Mouse (Mus musculus): Measurements from ENCODE around the gene Rif1.
A peak's percentile ranks its signal among the peaks of the same experiment; 100 is the strongest.

The Rif1 gene

DNA sequence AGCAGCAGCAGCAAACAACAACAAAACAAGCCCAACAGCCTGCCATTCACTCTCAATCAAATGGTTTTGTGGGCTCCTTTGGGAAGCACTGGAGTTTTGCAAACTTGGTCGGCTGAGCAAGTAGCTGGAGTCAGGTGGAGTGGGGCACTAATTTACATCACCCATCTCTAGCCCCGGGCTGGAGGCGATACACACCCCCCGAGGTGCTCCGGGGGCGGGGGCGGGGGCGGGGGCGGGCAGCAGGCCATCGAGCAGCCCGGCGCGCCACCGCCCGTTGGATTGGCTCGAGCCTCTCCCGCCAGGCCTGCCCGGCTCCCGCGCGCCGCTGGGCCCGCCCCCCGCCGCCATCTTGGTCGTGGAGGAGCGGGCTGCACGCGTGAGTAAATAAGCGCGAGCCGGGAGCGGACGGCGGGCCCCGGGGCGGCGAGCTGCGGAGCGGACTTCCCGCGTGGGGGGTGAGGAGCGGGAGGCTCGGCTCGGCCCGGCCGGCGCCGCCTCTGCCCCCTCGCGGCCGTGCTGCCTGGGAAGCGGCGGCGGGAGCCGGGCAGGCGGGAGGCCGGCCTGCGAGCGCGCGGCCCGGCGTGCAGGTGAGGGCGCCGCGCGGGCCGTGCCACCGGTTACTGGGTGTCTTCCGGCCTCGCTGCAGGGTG lies at the start of gene Rif1:
TSS of gene Rif1 (plus strand) at position 342 of the 650 bp plus-strand sequence.
- peak; percentile 74 for DNase-seq (ENCODE audit: low spot score)

DNA sequence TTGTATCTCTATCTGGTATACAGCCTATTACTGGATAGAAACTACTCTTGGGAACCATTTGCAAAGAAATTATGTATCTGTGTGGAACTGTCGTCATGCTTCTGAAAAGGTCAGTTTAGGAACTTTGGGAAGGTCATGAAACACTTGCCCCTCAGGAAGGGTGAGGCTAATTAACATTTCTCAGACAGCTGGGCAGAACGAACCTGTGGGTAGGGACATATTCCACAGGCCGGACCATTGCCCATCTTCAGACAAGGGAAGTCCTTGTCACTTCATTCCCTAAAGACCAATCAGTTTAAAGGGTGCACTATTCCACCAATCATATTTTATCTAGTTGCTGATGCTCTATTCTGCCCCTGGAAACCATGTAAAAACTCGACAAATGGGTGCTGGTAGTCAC lies 45.6 kb upstream of the Rif1 start:
- DNase-seq (ENCODE audit: low spot score), result no peak

DNA sequence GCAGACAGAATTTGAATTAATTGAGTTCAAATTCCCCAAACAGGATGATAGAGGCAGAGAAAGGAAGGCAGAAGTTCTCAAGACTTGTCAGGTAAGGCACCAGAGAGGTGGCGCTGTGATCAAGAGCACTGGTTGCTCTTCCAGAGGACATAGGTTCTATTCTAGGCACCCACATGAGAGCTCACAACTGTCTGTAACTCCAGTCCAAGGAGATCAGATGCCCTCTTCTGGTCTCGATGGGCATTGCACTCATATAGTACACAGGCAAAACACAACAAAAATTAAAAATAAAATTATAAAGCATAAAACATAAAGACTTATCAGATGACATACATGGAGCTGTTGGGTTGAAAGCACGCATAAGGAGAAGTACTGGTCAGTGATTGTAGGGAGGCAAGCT lies 43.2 kb upstream of the Rif1 start:
- DNase-seq (ENCODE audit: low spot score), result no peak

DNA sequence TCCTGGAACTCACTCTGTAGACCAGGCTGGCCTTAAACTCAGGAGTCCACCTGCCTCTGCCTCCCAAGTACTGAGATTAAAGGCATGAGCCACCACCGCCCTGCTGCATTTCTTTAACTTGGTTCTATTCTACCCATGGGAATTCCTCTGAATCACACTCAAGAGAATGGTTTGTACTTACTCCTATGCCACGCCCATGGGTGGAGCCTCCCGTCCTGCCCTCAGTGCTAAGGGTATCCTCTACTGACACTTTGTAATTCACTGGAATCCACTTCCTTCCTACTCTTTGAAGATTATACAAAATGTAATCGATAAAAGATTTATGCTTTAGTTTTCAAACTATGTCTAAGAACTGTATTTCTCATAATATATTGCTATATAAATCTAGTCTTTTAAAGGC lies 41.1 kb upstream of the Rif1 start:
- DNase-seq (ENCODE audit: low spot score), result no peak

DNA sequence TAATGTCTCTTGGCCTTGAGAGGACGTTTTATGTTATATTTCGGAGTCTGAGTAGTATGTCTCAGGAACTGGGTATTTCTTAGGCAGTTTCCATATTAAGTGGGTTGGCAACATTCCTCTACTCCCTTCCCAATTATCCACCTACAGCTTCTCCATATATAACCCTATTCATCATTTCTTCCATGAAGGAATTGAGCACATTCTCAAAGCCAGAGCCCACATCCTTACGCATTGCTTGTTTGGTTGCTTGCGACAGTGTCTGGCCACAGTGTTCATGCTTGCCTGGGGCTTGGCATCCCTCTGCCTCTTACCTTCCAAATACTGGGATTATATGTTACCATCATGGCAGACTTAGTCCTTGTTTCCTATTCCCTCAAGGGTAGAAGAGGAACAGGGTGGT lies 38.0 kb upstream of the Rif1 start:
- DNase-seq (ENCODE audit: low spot score), result no peak

DNA sequence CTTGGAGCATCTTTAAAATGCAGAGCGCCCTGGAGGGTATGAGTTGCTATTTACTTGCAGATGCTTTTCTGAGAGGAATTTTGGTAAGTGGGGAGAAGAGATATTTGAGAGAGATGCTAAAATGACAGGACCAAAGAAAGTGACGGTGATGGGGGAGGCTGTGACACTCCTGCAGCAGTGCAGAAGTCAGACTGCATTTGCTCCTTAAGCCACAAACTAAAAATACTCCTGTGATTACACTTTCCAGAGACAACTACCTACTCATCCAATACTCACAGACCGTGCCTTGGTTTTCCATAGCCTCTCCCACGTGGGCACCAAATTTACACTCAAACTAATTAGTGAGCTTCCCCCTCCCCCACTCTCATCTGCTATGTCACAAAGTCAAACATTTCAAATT lies 37.5 kb upstream of the Rif1 start:
- no peak for DNase-seq (ENCODE audit: low spot score)

DNA sequence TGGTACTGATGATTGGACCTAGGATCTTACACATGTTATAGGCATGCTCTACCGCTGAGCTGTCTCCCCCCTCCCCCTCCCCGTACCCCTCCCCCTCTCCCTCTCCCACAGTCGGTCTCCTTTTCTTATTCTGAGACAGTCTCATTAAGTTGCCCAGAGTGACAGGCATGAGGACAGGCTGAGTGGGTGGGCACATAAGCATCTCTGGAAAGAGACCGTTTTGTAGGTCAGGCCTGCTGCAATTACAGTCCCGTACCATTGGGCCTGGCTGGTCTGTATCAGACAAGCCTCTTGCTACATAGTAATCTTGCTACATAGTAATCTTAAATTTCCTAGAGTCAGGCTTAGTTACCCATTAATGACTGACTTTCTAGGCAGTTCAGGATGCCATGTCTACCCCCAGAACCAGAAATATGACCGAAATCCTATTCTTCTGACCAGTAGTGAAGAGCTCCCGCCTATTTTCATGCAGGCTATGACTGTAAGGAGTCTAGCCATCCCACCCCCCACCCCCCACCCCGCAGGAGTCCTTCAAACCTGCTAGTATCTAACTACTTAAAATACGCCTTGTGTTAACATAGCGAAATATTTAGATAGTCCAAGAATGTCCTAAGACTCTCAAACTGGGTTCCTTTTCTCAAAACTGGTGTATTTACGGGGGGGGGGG lies 35.6 kb upstream of the Rif1 start:
- no peak for DNase-seq (ENCODE audit: low spot score)

DNA sequence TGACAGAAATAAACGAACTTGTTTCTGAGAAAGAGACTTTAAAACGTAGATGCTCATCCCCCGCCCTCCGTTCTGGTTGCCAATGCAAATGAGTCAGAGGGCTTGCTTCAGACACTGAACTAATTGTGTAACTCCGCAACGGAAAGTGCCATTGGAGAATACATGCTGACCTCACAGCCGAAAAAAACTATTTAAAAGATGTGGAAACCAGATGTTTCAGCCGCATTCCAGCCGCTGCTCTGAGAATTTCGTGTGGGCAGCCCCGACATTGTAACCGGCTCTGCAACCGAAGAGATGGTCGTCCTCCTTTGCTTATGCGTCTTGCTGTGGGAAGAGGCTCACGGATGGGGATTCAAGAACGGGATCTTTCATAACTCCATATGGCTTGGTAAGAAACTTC lies 34.8 kb upstream of the Rif1 start, which contains the start of gene Tnfaip6:
TSS of gene Tnfaip6 (plus strand) at position 128 of the 400 bp plus-strand sequence.
- no peak for DNase-seq (ENCODE audit: low spot score)

DNA sequence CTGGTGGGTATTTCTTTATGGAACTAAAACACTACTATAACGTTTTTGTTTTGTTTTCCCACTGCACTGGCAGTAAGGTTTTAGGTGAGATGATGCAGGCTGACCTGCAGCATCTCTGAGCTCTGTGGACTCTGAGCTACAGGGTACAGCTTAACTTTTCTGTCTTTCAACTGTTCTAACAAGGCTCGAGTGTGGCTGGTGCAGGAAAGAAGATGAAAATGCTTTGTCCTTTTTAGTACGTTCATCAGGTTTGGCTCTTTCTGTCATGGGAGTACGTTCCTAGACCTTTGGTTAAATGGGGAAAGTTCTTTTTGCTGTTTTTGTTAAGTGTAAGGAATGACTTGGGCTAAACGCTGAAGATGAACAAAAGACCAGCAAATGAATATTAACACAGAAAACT lies 34.1 kb upstream of the Rif1 start:
- DNase-seq (ENCODE audit: low spot score), result no peak

DNA sequence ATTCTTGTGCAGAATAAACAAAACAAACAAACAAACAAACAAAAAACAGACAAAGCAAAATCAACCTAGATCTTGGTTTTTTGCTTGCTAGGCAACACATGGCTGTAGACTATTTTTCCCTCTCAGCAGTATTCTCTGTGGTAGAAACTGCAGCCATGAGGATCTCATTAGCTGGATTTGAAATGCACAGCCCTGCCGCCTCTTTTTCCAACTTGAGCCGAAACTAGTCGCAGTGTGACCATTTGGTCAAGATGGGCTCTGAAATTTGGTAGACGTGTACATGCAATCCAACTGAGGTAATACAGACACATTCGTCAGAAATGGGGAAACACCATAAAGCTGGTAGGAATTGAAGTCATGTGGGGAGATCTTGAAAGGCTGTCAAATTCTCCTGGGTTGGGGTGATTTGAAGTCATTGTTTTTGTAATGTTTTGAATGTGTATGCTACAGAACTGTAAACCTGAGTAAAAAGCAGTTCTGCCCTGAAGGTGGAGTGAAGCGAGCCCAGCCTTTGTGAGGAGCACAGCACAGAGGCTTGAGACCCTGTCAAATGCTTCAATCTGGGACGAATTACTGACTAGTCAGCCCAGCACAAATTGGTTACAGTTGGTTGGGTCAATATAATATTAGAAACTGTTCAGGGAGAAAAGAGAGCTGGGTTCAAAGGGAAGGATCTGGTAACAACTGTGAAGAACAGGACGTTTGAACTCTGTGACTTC lies 33.4 kb upstream of the Rif1 start:
- DNase-seq (ENCODE audit: low spot score), result no peak

DNA sequence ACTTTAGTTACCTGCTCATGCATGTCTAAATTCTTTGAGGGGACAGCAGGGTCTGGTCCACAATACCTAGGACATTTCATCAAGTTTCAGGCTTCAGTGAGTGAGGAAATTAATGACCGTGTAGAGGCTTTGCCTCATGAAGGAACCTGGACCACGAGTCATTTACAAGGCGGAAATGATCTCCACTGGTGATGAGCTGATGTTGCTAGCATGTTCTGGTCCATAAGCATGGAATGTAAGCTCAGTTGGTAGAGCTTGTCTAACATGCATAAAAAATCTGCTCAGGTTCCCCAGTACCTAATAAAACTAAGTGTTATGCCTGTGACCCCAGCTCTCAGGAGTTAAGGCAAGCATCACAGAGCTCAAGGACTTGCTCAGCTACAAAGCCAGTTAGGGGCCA lies 30.5 kb upstream of the Rif1 start:
- DNase-seq (ENCODE audit: low spot score), result no peak

DNA sequence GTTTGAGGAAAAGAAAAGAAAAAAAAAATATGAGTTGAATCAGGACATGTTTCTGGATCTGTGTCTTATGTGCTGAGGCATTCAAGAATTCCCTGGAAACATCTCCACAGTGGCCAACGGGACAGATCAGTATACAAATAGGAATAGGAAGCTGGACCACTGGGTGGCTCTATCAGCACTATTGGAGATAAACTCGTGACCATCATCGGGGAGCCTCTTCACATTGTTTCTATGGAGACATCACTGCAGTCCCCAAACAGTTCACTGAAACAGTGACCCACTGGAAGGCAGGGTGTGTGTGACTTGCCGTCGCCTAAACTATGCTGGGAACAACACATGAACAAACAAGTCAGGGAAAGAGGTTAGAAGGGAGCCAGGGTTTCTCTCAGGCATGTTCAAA lies 29.9 kb upstream of the Rif1 start:
- no peak for DNase-seq (ENCODE audit: low spot score)

DNA sequence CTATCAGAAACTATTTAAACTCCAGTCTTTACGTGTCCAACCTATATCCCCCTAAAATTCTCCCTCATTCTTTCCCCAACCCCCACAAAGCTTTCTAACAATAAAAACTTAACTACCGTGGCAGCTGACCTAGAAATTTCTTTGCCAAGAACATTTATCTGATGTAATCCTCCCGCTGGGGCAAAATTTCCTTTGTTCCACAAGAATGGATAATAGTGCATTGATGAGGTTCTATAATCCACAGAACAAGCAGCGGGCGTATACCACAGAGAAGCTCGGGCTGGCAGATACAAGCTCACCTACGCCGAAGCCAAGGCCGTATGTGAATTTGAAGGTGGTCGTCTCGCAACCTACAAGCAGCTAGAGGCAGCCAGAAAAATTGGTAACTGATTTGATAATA lies 29.1 kb upstream of the Rif1 start:
- no peak for DNase-seq (ENCODE audit: low spot score)

DNA sequence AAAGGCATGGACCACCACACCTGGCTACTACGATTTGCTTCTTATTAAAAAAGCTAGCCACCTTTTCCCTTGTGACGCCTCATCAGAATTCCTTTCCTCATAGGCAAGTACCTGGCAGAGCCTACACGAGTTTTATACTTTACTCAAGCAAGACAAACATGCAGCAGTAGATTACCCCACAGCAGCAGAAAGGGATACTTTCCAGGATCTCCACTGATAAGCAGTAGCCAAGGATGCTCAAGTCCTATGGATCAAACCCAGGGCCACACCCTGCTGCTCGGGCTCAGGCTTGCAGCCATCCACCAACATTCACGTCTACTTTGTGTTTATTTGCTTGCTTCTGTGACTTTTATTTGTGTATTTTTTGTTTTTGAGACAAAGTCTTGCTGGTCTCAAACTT lies 26.6 kb upstream of the Rif1 start:
- no peak for DNase-seq (ENCODE audit: low spot score)

DNA sequence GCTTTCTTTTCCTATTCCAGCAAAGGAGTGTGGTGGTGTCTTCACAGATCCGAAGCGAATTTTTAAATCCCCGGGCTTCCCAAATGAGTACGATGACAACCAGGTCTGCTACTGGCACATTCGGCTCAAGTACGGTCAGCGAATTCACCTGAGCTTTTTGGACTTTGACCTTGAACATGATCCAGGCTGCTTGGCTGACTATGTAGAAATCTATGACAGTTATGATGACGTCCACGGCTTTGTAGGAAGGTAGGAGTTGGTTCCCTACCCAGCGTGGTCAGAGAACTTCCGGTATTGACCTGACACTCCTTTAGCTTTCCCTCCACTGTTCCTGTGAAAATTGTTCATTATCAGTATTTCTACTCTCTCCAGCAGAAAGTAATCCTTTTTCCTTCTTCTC lies 21.8 kb upstream of the Rif1 start:
- no peak for DNase-seq (ENCODE audit: low spot score)

DNA sequence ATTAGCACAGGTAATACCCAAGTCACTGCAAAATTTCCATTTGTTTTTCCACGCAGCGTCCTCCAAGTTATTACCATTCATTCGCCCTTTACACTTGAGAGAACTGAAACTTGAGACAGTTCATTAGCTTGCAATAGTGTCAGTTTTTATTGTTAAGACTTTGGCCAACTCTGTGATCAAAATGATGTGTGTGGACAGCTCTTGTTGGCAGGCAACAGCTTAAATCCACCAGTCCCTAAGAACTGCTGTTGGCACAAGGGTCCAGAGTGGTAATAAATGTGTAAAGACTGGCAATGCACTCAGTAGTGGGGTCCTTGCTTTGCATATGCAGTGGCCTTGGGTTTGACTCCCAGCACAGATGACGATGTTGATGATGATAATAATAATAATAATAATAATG lies 20.3 kb upstream of the Rif1 start:
- DNase-seq (ENCODE audit: low spot score), result no peak

DNA sequence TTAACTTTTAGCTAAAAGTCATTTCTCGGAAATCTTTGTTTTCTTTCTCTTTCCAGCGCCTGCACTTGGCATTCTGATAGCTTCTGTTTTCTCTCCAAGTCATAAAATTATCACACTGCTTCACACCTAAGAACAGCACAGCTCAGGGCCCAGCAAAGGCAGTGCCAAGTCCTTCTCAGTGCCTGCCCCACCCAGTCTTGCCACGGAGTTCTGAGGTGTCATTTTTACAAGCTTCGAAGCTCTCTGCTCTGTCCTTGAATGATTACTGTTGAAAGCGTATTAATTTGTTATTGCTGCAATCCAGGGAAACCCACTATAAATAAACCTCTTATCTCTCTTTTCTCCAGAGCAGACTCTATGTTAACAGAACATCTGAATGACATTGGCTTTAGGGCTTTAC lies 19.1 kb upstream of the Rif1 start:
- DNase-seq (ENCODE audit: low spot score), result no peak

DNA sequence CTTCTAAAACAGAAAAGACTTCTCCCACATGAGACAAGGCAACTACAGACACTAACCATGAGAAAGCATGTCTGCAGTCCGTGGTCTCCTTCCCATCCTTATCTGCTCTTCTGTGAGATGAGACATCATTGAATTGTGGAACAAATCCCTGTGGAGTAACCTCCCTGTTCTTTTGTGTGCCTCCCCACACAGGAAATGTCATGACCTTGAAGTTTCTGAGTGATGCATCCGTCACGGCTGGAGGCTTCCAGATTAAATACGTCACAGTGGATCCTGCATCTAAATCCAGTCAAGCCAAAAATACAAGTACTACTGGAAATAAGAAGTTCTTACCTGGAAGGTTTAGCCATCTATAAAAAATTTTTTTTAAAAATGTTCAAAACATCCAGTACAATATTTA lies 17.0 kb upstream of the Rif1 start:
- no peak for DNase-seq (ENCODE audit: low spot score)

DNA sequence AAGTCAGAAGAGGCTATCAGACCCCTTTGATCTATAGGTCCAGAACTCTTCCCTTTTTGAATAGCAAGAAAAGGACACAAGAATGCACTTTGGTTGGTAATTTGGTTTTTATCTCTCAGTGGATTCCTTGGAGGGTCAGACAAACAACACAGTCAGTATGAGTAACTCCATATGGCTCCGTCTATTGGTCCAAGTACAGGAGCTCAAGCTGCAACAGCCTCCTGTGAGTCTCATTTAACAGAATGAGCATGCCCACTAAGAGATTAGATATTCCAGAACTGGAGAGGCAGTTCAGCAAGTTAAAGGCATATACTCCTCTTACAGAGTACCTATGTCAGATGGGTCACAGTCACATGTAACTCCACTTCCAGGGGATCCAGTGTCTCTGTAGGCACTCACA lies 15.5 kb upstream of the Rif1 start:
- DNase-seq (ENCODE audit: low spot score), result no peak

DNA sequence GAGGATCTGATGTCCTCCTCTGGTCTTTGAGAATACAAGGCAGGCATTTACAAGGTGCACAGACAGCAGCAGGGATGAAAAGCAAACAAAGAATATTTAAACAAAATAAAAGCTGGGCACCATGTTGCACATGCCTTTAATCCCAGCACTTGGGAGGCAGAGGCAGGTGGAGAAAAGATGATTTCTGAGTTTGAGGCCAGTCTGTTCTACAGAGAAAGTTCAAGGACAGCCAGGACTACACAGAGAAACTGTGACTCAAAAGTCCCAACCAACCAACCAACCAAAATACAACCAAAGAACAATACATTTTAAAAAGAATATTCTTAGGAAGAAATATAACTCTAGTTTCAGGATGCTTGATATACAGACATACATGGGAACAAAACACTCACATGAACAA lies 15.0 kb upstream of the Rif1 start:
- DNase-seq (ENCODE audit: low spot score), result no peak

DNA sequence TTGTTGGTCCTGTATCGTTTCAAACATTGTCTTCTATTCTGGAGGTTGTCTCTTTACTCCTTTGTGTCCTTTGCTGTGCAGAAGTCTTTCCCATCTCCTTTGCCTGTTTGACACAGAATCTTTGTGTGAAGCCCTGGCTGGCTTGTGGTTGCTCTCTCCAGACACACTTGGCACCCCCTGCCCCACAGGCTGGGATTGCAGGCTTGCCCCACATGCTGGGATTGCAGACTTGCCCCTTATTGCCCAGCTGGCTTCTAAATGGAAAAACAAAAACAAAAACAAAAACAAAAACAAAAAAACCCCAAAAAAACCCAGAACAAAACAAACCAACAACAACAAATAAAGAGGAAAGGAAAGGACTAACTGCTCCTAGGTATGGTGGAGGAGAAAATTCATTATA lies 4.0 kb upstream of the Rif1 start:
- no peak for DNase-seq (ENCODE audit: low spot score)

DNA sequence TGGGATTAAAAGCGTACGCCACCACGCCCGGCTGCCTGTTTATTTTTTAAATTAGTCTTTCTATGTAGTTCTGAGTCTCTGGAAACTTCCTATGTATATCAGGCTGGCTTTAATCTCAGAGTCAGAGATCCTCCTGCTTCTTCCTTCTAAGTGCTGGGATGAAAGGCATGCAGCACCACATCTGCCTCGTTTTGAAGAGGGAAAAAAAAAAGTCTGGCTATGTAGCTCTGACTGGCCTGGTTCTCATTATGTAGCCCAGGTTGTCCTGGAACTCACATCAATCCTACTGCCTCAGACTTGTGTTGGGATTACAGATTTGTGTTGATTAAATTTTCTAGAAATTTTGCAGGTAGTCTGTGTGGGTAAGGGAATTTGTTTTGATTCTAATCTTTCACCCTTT lies 1.8 kb upstream of the Rif1 start:
- DNase-seq (ENCODE audit: low spot score), result no peak

DNA sequence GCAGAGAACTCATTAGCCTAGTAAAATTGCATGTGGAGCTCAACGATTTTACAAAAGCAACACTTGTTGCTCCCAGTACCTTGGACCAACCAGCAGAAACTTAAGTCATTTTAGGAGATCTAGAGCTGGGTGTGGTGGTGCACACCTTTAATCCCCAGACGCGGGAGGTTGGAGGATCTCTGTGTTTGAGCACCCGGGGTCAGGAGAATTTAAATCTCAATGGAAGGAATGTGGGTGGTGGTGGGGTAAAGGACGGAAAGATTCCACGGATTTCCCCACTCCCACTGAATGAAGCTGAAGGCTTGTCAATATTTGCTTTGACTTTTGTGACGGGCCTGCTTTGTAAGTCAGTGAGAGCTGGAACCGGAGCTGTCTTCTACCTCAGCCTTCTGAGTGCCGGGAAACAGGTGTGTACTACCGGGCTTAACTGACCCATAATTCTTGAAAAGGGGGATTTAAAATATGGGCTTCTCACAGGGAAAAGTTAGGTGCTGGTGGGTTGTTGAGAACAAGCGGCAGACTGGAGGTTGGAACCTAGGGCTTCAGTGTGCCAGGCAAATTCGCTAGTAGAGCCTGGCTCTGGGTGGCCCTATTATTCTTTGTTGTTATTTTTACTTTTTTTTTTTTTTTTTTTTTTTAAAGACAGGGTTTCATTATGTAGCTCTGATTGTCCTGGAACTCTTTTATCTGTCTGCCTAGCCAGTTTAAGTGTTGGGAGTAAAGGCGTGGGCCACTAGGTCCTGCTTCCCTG lies 1.2 kb upstream of the Rif1 start:
- no peak for DNase-seq (ENCODE audit: low spot score)

Data from T-cell, adult 2 months (primary cell).